Mouse (Mus musculus) liver, embryonic 16.5 days (tissue): ENCODE results near the gene Wnt9a. TPM values are rescaled to one million over a fixed set of nuclear protein-coding genes. Genes with fewer than 3 reads are reported as not detected.

Source experiments
- ATAC-seq: fragments of 200-750 bp; cut with Nextera tagmentation; 2 replicates; pipeline ENCODE4 v1.8.0; 2017; ENCODE audit warnings: low read depth, mild to moderate bottlenecking, moderate number of reproducible peaks, moderate library complexity
- H3K27ac ChIP-seq: fragments of 300-500 bp; sonication (generic); 2 replicates; pipeline ENCODE4 v1.5.1; 2014; ENCODE audit warnings: mild to moderate bottlenecking, low read length
- H3K27me3 ChIP-seq: fragments of 300-500 bp; sonication (generic); 2 replicates; pipeline ENCODE4 v1.6.1; 2014; ENCODE audit warnings: low read depth, low read length, mixed read lengths; ENCODE audit not compliant: control insufficient read depth, insufficient read depth
- H3K36me3 ChIP-seq: fragments of 300-500 bp; sonication (generic); 2 replicates; pipeline ENCODE4 v1.6.1; 2014; ENCODE audit warnings: mild to moderate bottlenecking; ENCODE audit not compliant: control insufficient read depth, insufficient read depth
- H3K4me1 ChIP-seq: fragments of 300-500 bp; sonication (generic); 2 replicates; pipeline ENCODE4 v1.6.1; 2014; ENCODE audit warnings: low read depth, low read length, mixed read lengths; ENCODE audit not compliant: control insufficient read depth
- H3K4me2 ChIP-seq: fragments of 300-500 bp; sonication (generic); 2 replicates; pipeline ENCODE4 v1.6.1; 2014; ENCODE audit warnings: low read depth, low read length, mixed read lengths
- H3K4me3 ChIP-seq: fragments of 300-500 bp; sonication (generic); 2 replicates; pipeline ENCODE4 v1.5.1; 2014; ENCODE audit warnings: low read depth, mild to moderate bottlenecking, low read length
- H3K9ac ChIP-seq: fragments of 300-500 bp; sonication (generic); 2 replicates; pipeline ENCODE4 v1.6.1; 2014; ENCODE audit warnings: low read depth, low read length
- H3K9me3 ChIP-seq: fragments of 300-500 bp; sonication (generic); replicated peaks from 2 replicates; pipeline ENCODE4 v1.6.1; 2016; ENCODE audit warnings: low read length; ENCODE audit not compliant: control insufficient read depth
- WGBS: fragments of 180-500 bp; shearing (Covaris S2); extraction: QIAGEN DNeasy Blood & Tissue Kit; methylation state at CpG from one replicate; pipeline ENCODE4 v1.1.7; 2014; ENCODE audit not compliant: insufficient replicate concordance; 5-methylcytosine and 5-hydroxymethylcytosine counted together
- polyA plus RNA-seq: library from polyadenylated mRNA; unstranded; fragments of >200 nt; fragmentation: Nextera tagmentation; extraction: Ambion mirVana; gene quantifications from 2 replicates; pipeline ENCODE4 v1.2.1, GENCODE M21; 2015

Gene Wnt9a
- polyA plus RNA-seq, 1 experiment from 2014 or later: 0.32 TPM

DNA sequence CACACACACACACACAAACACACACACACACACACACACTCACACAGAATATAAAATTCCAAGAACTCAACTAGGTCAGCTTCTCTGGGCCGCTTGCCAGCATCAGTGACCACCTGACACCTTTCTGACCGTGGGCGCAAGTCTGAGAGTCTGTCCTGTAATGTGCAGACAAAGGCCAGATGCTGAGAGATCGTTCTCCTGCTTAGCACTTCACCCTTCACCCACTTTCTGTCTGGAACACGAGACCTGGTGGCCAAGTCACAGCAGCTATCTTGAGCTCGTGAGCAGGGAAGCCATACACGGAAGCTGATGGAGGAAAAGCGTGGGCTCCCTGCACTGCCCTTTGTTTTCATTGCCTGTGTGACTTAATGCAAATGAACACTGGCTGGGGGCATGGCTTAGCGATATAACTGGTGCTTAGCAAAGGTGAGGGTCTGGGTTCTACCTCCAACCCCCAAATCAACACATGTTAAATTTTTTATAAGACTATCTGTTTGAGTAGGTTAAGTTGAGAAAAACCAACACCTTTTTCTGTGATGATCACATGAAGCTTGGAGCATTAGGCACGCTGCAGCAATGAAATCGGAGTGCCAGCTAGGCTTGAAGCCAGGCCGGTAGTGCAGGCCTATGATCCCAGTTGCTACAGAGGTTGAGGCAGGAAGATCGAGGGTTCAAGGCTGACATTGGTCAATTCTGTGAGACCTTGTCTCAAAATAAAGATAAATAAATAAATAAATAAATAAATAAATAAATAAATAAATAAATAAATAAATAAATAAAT is 31.4 kb downstream of the Wnt9a start:
- no peak overlapping the region for H3K4me3 ChIP-seq
- H3K27me3 ChIP-seq: no peaks in the 10 kb centered on the region
- no peaks in the 10 kb centered on the region for H3K9me3 ChIP-seq
- ATAC-seq: no peak
- no peak overlapping the region for H3K4me2 ChIP-seq
- no peaks in the 10 kb centered on the region for H3K36me3 ChIP-seq
- H3K9ac ChIP-seq: no peak overlapping the region
- no peak overlapping the region for H3K27ac ChIP-seq
- no peaks in the 10 kb centered on the region for H3K4me1 ChIP-seq
- WGBS: 68% methylated on average over 13 of the region's 13 CpGs

DNA sequence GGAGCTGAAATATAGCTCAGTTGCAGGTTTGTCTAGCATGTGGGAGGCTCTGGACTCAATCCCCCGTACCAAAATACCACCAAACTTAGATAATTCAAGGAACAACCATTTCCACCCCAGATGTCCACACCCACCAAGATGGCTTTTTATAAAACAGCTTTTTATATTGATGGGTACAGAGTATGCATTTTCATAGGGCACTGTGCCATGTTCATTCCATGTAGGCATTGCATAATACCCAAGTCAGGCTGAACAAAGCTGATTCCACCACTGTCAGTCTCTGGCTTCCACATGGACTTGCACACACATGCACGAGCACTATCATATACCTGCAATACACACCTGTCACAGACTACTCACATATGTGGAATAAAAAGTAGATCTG is 32.0 kb downstream of the Wnt9a start:
- no peaks in the 10 kb centered on the region for H3K36me3 ChIP-seq
- no peak overlapping the region for H3K9ac ChIP-seq
- H3K4me1 ChIP-seq: no peaks in the 10 kb centered on the region
- no peak overlapping the region for H3K4me3 ChIP-seq
- no peak for ATAC-seq
- no peak overlapping the region for H3K4me2 ChIP-seq
- no peak overlapping the region for H3K27ac ChIP-seq
- H3K27me3 ChIP-seq: no peaks in the 10 kb centered on the region
- 54% methylated on average over 2 of the region's 2 CpGs for WGBS
- H3K9me3 ChIP-seq: no peaks in the 10 kb centered on the region

DNA sequence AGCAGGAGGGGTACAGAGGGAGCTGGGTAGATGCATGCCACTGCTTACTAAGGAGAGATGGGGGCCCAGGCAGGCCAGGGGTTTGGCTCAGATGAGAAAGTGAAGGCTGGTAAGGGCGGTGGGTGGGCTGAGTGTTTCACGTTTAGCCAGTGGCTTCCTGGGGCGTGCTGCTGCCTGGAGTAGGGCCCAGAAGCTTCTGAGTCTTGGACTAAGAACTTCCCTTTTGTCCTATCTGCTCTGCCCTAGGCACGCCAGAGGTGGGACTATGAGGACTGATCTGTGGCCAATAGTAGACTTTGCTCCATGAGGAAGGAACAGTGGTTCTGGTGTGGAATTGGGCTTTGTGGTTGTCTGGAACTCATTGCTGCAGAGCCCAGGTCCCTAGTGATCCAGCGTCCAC is 36.2 kb downstream of the Wnt9a start:
- Histone ChIP-seq H3K9me3 (no peaks in the 10 kb centered on the region), H3K4me1 (no peaks in the 10 kb centered on the region), H3K27ac (no peak overlapping the region), H3K4me2 (no peak overlapping the region), H3K27me3 (no peaks in the 10 kb centered on the region), H3K9ac (no peak overlapping the region), H3K36me3 (no peaks in the 10 kb centered on the region), H3K4me3 (no peak overlapping the region)
- ATAC-seq: no peak
- 32% methylated on average over 5 of the region's 5 CpGs for WGBS

- H3K27me3 ChIP-seq: no peaks in the 10 kb centered on the region
- H3K27ac ChIP-seq: no peak overlapping the region
- no peaks in the 10 kb centered on the region for H3K36me3 ChIP-seq
- no peak for ATAC-seq
- no peak overlapping the region for H3K9ac ChIP-seq
- WGBS: 56% methylated on average over 11 of the region's 11 CpGs
- no peaks in the 10 kb centered on the region for H3K9me3 ChIP-seq
- no peaks in the 10 kb centered on the region for H3K4me1 ChIP-seq
- no peak overlapping the region for H3K4me3 ChIP-seq
- no peak overlapping the region for H3K4me2 ChIP-seq
Observed at GRCm38 (mm10) chr11:59346166-59346910, 39.6 kb downstream of the Wnt9a start.

GRCm38 (mm10) chr11:59350326-59350725 is 43.6 kb downstream of the Wnt9a start:
- Histone ChIP-seq H3K9me3 (no peaks in the 10 kb centered on the region), H3K4me2 (no peak overlapping the region), H3K27ac (no peak overlapping the region), H3K9ac (no peak overlapping the region), H3K4me3 (no peak overlapping the region), H3K27me3 (no peaks in the 10 kb centered on the region), H3K4me1 (no peaks in the 10 kb centered on the region), H3K36me3 (no peaks in the 10 kb centered on the region)
- ATAC-seq: no peak
- 56% methylated on average over 2 of the region's 2 CpGs for WGBS

- H3K4me1 ChIP-seq: no peaks in the 10 kb centered on the region
- H3K9ac ChIP-seq: no peak overlapping the region
- ATAC-seq: no peak
- 65% methylated on average over 4 of the region's 4 CpGs for WGBS
- no peak overlapping the region for H3K4me2 ChIP-seq
- no peaks in the 10 kb centered on the region for H3K36me3 ChIP-seq
- no peaks in the 10 kb centered on the region for H3K27me3 ChIP-seq
- no peak overlapping the region for H3K4me3 ChIP-seq
- no peaks in the 10 kb centered on the region for H3K9me3 ChIP-seq
- no peak overlapping the region for H3K27ac ChIP-seq
Observed at GRCm38 (mm10) chr11:59354793-59355192, 48.1 kb downstream of the Wnt9a start.

DNA sequence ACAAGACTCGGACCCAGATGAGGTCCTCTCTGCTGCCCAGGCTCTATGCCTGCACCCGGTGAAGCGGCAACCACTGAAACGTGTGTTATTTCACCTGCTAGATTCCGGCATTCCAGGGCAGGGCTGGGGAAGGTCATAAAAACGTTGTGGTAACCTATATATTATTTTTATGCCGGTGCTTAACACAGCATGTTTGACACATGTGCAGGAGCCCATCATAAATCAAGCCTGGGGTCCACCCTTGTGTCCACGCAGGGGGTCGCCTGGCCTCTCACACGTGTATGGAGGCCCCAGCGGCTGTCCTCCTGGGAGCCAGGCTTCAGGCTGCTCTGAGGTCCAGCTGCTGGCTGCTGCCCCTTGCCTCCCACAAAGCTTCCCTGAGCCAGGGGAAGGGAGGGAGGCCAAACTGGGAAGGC is 50.2 kb downstream of the Wnt9a start:
- ATAC-seq: no peak
- Histone ChIP-seq H3K36me3 (no peaks in the 10 kb centered on the region), H3K4me3 (no peak overlapping the region), H3K4me2 (no peak overlapping the region), H3K27ac (no peak overlapping the region), H3K9me3 (no peaks in the 10 kb centered on the region), H3K27me3 (no peaks in the 10 kb centered on the region), H3K4me1 (no peaks in the 10 kb centered on the region), H3K9ac (no peak overlapping the region)
- WGBS: 65% methylated on average over 11 of the region's 11 CpGs

GRCm38 (mm10) chr11:59361291-59361690 is 54.6 kb downstream of the Wnt9a start:
- no peak for ATAC-seq
- Histone ChIP-seq H3K4me1 (no peaks in the 10 kb centered on the region), H3K4me2 (no peak overlapping the region), H3K27me3 (no peaks in the 10 kb centered on the region), H3K9ac (no peak overlapping the region), H3K36me3 (no peaks in the 10 kb centered on the region), H3K9me3 (no peaks in the 10 kb centered on the region), H3K27ac (no peak overlapping the region), H3K4me3 (no peak overlapping the region)
- WGBS: 62% methylated on average over 9 of the region's 9 CpGs

GRCm38 (mm10) chr11:59364007-59364406 is 57.3 kb downstream of the Wnt9a start:
- no peak overlapping the region for H3K9ac ChIP-seq
- no peak overlapping the region for H3K4me3 ChIP-seq
- H3K9me3 ChIP-seq: no peaks in the 10 kb centered on the region
- H3K27me3 ChIP-seq: no peaks in the 10 kb centered on the region
- no peaks in the 10 kb centered on the region for H3K36me3 ChIP-seq
- no peak for ATAC-seq
- 68% methylated on average over 9 of the region's 9 CpGs for WGBS
- no peak overlapping the region for H3K4me2 ChIP-seq
- no peak overlapping the region for H3K27ac ChIP-seq
- no peaks in the 10 kb centered on the region for H3K4me1 ChIP-seq
